Mouse (Mus musculus) adrenal gland, adult 18-20 months (tissue): ENCODE data around the gene Szt2. TPM values are rescaled to one million over a fixed set of nuclear protein-coding genes. Genes with fewer than 3 reads are reported as not detected.

Experiments used
- total RNA-seq, 2 experiments: library from RNA; stranded (reverse); gene quantifications; 1 replicate in 1 of 2; 2 replicates in 1 of 2; pipeline ENCODE4 v1.2.3; 2021

The Szt2 gene
- total RNA-seq, 2 experiments from 2014 or later, result 13.9 to 19.2 TPM

Other genes with a start within 250 kb of the Szt2 start
- gene Kdm4a, start 229.2 kb downstream of the Szt2 start, total RNA-seq, result 10 to 100 TPM; 30.3 to 35.6 TPM
- gene Ptprf, start 117.9 kb downstream of the Szt2 start, total RNA-seq, result 10 to 100 TPM; 42.5 to 43.1 TPM
- 10 to 100 TPM; 62.3 to 68.5 TPM for gene Med8, start 64 bp upstream of the Szt2 start, total RNA-seq
- 10 to 100 TPM; 61.2 to 86.0 TPM for gene Elovl1, start 18.8 kb upstream of the Szt2 start, total RNA-seq
- gene Cdc20, start 28.1 kb upstream of the Szt2 start, total RNA-seq, result 1 to 10 TPM; 1.6 to 2.9 TPM
- gene Mpl, start 48.2 kb upstream of the Szt2 start, total RNA-seq, result under 1 TPM in 1 of 2 experiments, not detected in 1; 0.22 TPM
- 10 to 100 TPM; 36.1 to 41.7 TPM for gene Tie1, start 80.8 kb upstream of the Szt2 start, total RNA-seq
- not detected for gene 2610528J11Rik, start 117.7 kb upstream of the Szt2 start, total RNA-seq
- not detected for gene Tmem125, start 134.8 kb upstream of the Szt2 start, total RNA-seq
- not detected for gene Cfap57, start 211.5 kb upstream of the Szt2 start, total RNA-seq
- gene Ebna1bp2, start 211.5 kb upstream of the Szt2 start, total RNA-seq, result 10 to 100 TPM; 75.6 to 76.0 TPM
- not detected for gene Olfr62, start 249.7 kb upstream of the Szt2 start, total RNA-seq